Mouse (Mus musculus): ENCODE results near the gene Dtx2.
"Not testable (repeated sequence)": the region's sequence is repeated elsewhere in the genome, so short reads cannot be mapped to it uniquely, and the experiment has no call there.

Dtx2 gene

DNA sequence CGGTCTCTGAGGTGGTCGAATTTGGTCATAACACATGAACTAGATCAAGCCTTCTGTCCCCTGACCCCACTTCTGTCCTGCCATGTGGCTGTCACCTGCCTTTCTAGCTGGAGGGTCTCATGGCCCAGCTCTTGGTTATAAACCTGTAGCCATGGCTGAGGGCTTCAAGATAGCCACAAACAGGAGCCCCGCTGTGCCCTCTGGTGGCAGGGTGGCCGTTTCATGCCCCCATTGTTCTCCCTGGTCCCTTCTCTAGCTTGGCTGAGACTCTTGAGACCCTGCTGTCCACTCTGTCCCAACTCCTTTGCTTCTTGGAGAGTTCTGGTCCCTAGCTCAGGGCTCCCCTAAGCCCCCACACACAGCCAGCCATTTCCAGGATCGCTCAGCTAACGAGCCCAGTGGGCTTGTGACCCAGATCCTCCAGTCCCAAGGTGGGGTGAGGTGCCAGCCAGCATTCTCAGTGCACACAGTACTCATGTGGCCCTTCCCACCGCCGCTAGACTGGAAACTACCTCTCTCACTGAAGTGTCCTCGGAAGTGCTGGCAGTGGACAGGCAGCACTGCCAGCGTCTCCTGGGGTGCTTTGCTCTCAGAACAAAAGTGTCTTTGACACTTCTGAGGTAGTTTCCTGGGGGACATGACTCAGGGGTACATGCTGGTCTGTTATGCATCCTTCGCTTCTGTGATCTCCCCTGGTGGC, 33.2 kb downstream of the Dtx2 start:
- DNase-seq (ENCODE audit: low read depth): no peak

DNA sequence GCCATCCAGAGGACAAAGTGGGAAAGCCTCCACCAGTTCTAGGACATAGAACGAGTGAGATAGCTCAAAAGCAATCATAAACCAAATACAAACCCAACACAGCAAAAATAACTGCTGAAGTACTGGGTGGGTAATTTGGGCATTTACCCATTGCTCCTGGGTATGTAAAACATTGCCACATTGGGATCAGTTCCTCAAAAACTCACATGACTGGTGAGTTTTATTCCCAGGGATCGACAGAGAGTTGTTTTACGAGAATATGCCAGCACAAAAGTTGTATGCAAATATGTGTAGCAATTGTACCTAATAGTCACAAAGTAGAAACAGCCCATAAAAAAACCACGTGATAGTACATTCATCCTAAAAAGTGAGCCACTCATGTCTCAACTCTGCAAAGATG, 40.3 kb downstream of the Dtx2 start:
- DNase-seq (ENCODE audit: low read depth): no peak

DNA sequence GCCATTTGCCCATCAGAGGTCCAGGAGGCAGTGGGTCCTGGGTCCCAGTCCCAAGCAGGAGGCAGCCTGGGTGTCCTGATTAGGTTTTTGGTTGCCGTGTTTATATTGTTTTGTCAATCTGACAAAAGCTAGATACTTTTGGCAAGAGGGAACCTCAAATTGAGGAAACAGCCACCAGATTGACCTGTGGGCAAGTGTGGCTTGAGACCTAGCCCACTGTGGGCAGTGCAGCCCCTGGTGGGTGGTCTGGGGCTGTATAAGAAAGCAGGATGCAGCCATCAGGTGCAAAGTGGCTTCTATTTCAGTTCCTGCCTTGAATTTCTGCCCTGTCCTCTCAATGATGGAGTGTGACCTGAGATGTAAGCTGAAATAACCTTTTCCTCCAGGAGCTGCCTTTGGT, 40.7 kb downstream of the Dtx2 start:
- no peak for DNase-seq (ENCODE audit: low read depth)

DNA sequence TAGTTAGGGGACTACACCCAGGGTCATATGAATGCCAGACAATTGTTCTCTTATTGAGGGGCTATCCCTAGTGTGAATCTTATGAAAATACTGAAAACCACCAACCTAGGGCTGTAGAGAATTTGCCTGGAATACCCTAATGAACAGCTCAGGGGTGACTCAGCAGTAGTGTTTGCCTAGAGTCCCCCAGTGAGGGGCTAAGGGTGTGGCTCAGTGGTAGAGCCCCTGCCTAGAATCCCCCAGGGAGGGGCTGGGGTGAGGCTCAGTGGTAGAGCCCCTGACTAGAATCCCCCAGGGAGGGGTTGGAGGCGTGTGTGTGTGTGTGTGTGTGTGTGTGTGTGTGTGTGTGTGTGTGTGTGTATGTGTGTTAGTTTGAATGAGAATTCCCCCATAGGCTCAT, 42.1 kb downstream of the Dtx2 start:
- no peak for DNase-seq (ENCODE audit: low read depth)

DNA sequence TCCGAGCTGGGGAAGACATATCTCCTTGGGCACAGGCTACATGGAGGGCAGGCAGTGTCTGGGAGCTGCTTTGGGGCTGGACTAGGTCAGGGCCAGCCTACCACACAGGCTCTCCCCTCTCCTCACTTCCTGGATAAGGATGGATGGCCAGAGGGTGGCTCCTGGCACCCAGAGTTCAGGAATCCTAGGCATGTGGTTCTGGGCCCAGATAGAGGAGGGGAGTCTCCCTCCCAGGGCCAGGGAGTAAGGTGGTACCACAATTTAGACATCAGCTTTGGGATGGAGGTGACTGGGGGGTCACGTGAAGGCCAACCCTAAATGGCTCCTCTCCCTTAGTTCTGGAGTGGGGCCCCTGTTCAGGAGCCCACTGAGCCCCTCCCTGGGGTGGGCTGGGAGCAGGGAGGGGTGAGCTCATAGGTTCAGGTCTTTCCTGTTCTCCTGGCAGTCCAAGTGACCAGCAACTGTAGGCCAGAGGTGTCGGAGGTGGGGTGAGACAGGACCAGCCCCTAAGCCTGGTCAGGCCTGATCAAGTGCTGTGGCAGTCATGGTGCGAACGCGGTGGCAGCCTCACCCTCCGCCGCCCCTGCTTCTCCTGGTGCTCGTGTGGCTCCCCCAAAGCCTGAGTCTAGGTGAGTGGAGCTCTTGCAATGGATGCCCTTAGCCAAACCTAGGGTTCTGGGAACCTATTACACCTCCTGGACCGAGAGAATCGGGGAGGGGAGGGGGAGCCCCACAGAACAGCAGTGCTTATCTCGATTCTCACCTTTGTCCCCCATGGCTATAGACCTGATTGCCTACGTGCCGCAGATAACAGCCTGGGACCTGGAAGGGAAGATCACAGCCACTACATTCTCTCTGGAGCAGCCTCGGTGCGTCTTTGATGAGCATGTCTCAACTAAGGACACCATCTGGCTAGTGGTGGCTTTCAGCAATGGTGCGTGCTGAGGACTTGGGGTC, 43.9 kb downstream of the Dtx2 start, which contains the start of gene Upk3b:
Gene Upk3b (plus strand): TSS at position 239 of the 957 bp plus-strand sequence.
- no peak for DNase-seq (ENCODE audit: low read depth)

DNA sequence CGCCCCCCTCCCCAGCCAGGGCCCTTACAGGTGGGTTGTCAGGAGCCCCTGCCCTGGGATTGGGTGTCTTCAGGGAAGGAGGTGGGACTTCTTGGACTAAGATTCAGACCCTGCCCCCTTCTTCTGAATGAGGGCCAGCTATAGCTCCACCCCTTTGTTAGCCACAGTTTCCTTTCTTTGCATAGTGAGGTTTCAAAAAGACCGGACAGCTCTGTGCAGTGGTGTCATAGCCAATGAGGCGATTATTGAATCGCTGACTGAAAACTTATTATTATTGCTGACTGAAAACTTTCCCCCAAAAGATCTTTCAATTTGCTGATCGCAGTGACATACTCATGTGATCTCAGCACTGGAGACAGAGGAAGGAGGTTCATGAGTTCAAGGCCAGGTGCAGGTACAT, 45.6 kb downstream of the Dtx2 start:
- DNase-seq (ENCODE audit: low read depth): no peak

DNA sequence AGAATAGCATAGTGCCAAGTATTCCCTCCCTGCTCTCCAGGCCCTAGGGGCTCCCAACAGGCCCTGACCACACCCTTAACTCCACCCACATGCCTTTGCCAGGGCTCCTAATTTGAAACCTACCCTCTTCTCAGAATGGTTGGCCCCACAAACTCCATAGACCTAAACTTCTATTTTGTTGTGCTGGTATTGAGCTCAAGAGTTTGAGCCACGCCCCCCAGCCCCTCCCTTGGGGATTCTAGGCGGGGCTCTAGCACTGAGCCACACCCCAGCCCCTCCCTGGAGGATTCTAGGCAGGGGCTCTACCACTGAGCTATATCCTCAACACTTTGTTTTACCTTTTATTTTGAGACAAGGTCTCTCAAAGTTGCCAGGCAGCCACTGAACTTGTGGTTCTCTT, 46.7 kb downstream of the Dtx2 start:
- DNase-seq (ENCODE audit: low read depth): no peak

DNA sequence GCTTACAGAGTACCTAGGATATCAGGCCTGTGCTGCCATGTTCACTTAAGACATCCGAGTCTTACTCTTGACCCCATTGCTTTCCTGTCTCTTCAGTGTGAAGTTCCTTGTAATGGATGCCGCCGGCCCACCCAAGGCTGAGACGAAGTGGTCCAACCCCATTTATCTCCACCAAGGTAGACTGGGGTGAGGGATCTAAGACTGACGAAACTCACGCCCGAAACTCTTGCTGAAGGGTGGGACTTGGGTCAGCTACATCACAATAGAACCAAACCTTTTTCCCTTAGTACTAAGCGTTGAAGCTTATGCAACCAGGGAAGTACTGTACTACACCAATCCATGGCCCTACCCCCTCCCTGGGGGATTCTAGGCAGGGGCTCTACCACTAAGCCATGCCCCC, 47.1 kb downstream of the Dtx2 start:
- no peak for DNase-seq (ENCODE audit: low read depth)

DNA sequence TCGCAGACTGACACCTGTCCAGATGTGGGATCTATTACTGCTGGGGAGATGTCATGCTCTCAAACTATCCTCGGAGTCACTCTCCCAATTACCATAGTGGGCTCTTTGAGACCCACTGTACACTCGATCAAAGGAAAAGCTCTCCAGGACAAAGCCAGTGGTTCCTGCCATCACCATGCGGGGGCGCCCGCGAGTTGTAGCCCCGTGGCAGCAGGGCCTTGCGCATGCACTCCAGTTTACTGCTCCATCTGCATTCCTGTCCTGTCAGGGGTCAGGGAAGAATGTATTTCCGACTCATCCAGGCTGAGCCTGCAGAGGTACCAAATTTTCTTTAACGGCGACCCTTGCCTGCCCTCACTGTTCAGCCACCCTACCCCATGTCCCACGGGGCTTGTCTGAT, 50.3 kb downstream of the Dtx2 start:
- peak; percentile 34 for DNase-seq (ENCODE audit: low read depth)

DNA sequence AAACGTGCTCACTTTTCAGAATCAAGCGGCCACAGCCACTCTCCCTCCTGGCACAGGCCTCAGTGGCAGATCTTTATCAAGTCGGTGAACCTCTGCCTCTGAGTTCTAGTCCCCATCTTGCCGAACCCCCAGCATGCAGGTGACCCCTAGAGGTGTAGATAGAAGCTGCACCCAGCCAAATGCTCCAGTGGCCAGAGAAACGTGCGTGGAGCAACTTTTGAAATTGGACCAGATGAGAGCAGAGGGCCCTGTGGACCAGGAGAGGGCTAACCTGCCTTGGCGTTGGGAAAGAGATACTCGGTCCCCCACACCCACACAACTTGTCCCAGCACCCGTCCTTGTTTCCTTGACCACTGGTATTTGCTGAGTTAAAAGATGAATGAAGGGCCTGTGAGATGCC, 50.8 kb downstream of the Dtx2 start:
- DNase-seq (ENCODE audit: low read depth): peak; percentile 44

DNA sequence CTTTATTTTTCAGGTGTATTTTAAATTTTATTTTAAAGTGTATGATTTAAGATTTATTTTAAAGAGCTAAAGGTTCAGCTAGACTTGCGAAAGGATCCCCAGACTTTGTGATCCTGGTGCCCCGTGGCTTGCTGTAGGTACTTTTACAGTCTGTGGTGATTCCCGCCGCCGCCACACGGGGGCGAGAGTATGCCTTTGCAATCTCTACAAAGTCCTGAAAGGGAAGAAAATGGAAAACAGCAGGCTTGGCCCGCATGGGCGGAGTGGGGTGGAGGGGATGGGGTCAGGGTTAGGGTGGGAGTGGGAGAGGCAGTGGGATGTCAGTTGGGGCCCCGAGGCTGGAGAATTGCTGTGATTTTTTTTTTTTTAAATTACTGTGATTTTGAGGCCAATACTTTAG, 51.4 kb downstream of the Dtx2 start:
- DNase-seq (ENCODE audit: low read depth): peak; percentile 86

DNA sequence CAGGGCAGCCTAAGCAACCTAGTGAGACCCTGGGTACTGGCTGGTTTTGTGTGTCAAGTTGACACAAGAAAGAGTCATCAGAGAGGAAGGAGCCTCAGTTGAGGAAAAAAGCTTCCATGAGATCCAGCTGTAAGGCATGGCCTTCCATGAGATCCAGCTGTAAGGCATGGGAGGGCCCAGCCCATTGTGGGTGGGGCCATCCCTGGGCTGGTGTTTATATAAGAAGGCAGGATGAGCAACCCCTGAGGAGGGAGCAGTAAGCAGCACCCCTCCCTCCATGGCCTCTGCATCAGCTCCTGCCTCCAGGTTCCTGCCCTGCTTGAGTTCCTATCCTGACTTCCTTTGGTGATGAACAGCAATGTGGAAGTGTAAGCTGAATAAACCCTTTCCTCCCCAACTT, 53.9 kb downstream of the Dtx2 start:
- DNase-seq (ENCODE audit: low read depth): not testable (repeated sequence)

DNA sequence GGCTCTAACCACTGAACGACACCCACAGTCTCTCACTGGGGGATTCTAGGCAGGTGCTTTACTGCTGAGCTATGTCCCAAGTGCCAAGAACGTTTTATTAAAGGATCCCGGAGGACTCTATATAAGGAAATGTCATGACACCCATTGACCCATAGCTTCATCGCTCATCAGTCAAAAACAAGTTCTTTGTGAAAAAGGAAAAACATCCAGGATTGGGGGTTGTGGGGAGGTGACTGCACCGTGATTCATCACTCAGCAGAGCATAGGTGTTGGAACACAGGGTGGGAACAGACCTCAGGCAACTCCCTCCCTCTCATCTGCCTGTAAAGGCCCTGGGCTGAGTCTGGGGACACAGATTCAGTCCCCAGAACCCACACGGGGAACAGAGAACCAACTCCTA, 55.3 kb downstream of the Dtx2 start:
- DNase-seq (ENCODE audit: low read depth): no peak

DNA sequence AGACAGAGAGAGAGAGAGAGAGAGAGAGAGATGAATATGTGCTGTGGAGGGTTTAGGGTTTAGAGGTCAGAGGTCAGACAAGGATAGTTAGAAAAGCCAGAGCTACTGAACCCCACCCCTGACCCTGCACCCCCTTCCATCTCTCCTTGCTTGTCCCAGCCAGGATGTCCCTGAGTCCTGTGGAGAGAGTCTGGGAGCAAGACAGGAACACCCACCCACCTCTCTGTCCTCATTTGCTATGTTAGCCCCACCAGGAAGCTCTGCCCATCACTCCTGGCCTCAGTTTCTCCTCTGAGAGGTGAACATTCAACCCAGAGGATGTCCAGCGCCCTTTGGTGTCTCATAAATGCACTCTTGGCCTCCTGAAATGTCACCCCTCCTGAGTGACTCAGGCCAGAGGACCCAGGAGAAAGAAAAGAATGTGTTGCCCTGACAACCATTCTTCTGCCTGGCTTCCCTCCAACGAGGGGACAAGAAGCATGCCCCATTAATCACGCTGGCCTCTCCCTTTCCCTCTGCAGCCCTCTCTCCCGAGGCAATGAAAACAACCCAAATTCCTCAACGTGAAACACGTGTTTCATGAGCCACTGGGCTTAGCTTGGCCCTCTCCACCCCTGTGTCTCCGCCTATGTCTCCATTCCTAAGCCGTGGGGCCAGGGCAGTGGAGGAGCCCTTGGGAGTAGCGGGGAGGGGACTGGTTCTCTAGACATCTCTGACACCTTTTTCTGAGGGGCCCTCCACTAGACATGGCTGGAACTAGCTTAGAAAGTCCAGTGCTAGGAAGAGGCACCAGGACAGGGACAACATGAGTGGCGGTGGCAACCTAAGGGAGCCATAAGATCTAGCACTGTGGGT, 56.9 kb downstream of the Dtx2 start:
- DNase-seq (ENCODE audit: low read depth): no peak

DNA sequence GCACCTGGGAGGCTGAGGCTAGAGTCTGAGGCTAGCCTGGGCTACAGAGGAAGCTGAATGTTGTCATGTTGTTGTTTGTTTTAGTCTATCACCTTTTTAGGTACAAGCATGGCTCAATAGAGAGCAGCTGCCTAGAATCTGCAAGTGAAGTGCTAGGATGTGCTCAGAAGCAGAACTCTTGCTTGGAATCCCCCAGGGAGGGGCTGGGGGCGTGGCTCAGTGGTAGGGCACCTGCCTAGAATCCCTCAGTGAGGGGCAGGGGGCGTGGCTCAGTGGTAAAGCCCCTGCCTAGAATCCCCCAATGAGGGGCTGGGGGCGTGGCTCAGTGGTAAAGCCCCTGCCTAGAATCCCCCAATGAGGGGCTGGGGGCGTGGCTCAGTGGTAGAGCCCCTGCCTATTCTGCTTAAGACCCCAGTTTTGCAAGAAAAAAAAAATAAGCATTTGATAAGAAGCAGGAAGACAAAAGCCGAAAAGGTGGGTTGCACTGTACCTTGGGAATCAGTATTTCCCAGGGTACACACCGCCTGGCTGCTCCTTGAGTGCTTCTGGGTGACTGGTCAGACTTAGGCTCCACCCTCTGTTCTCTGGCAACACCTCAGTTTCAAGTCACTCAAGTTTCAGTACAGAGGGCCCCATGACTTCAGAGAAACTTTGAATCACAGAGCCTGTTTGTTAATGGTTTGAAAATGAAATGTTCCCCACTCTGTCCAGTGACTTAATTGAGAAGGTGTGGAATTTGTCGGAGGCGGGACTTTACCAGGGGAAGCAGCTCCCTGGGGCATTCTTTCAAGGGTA, 58.5 kb downstream of the Dtx2 start:
- no peak for DNase-seq (ENCODE audit: low read depth)

DNA sequence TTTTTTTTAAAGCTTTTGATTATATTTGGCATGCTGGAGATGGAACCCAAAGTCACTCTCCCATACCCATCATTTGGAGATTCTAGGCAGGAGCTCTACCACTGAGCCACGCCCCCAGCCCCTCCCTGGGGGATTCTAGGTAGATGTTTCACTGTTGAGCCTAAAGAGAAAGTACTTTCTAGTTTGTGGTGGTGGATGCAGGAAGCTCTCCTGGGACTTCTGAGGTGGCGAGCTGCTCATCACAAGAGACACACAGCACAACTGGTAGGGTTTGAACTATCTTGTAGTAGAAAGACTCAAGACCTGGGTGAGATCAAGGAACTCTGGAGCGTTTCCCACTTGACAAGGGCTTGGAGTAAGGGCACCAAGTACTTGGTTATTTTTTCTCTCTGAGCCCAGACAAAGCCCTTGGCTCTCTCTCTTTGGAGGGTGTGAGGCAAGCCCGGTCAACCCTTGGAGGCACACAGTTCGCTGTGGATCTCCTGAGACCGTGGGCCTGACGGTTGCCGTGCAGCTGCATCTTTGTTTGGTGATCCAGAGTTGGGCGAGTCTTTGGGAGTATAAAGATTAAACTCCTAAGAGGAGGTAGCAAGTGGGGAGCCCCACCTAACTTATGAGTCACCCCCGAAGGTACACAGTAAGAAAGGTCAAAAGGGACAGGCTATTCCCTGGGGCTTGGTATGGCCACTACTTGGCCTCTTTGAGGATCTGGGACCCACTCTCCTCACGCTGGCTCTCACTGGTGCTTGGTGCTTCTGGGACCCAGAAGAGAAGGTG, 59.9 kb downstream of the Dtx2 start, which contains the start of gene Upk3bl:
Gene Upk3bl (plus strand): TSS at position 192 of the 777 bp plus-strand sequence.
- no peak for DNase-seq (ENCODE audit: low read depth)

DNA sequence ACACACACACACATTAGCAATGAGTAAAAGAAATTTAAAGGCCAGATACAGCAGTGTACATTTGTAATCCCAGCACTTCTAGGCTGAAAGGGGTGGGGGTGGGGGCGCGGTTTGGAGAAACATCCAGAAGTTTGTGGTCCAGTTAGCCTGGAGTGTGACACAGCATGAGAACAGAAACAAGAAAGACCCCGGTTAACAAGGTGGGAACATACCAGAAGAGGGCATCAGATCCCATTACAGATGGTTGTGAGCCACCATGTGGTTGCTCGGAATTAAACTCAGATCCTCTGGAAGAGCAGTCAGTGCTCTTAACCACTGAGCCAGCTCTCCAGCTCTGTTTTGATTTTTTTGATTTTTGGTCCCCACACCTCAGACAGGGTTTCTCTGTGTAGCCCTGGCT, 61.5 kb downstream of the Dtx2 start:
- DNase-seq (ENCODE audit: low read depth): no peak

DNA sequence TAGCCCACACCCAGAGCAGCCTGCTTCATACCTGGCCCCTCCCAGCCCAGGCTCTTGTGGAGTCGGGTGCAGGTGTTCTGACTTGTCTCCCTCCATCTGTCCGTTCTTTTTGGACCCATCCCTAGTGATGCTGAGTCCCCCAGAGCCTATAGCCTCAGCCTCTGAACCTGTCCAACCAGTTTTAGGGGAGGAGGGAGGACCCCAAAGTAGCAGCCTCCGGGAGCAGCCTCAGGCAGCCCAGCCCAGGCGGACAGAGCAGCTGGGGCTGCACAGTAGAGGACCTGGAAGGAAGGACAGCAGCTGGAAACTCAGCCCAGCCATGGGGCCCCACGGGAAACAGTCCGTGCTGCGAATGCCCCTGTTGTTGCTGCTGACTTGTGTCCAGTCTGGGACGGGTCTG, 62.5 kb downstream of the Dtx2 start:
- DNase-seq (ENCODE audit: low read depth): no peak

DNA sequence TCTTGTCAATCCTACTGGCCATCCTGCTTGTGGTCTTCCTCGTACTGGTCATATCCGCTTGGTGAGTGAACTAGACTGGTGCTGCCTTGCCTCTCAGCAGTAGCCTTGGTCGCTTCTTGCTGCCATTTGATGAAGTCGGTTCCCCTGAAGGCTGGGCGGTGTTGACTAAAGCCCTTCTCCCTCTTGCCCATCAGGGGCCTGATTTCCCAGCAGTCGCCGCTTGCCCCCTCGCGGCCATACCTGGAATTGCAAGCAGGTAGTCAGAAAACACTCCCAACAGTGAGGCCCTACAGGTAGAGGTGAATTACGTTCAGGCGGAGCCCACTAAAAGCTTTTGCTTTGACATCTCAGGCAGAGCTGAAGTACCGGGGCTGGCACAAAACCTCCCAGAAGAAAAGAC, 67.0 kb downstream of the Dtx2 start:
- DNase-seq (ENCODE audit: low read depth): peak; percentile 73

DNA sequence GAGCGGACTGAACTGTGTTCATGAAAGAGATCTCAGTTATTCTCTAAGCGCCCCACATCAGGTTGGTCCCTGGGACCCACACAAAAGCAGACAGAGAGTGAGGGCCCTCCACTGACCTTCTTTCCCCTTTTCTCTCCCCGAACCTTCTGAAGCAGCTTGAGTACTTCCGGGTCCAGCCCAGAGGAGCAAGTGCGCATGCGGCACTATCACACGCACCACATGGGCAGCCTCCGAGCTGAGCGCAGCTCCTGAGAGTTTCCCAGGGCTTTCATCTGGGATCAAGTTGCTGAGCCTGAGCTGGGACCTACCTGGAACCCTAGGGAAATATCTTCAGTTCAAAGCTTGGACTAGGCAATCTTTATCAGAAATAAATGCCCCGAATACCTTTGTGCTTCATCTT, 69.3 kb downstream of the Dtx2 start:
- DNase-seq (ENCODE audit: low read depth): no peak
